Mouse (Mus musculus): Measurements from ENCODE around the gene Drd1. TPM values are rescaled to one million over a fixed set of nuclear protein-coding genes. Genes with fewer than 3 reads are reported as not detected.

Gene Drd1
- polyA plus RNA-seq, 1 experiment from 2014 or later, result not detected

DNA sequence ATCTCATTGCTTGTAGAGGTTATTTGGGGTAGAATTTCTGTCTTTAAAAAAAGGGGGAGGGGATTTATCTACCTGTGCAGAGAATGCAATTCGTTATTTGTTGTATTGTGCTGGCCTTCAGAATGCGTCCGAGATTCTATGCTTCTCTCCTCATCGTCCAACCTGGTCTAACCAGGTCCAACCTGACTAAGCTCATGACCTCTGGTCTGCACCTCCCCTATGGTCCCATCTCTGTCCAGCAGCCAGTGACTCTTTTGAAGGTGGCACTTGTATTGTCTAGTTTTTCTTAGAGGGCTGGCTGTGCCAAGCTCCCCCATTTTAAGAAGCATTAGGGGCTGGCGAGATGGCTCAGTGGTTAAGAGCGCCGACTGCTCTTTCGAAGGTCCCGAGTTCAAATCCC is 15.5 kb upstream of the Drd1 start:
- 91% methylated on average over 9 of the region's 9 CpGs for WGBS
- no peaks in the 10 kb centered on the region for H3K9me3 ChIP-seq (replicated peaks; ENCODE audit: control insufficient read depth, low read length)
- no peak for ATAC-seq (replicated peaks; ENCODE audit: extremely low read depth, insufficient read depth, low FRiP score)

DNA sequence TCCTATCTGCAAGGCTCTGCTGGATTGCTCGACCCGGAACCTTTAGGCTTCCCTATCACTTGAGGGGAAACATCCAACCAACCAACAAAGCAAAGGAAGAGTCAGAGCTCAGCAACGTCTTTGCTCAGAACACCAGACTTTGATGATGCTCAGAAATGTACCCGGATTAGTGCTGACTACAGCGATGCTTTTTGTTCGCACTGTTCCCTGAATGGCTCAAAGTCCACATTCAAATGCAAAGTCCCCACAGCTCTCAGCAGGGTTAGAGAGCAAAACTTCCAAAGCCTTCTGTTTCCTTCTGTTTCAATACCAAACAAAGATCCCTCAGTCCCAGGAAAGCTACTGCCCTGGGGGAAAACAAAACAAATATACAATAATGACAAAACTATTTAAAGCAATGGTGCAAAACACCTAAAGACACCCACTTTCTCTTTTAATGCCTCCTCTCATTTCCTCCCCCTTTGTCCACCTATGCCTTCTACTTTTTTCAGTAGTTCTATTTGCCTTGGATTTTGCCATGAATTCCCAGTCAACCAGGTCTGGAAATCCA is 12.2 kb upstream of the Drd1 start:
- Histone ChIP-seq H3K9ac (ENCODE audit: low read length) (no peak overlapping the region), H3K27ac (ENCODE audit: low read length) (no peak overlapping the region), H3K9me3 (replicated peaks; ENCODE audit: control insufficient read depth, low read length) (no peaks in the 10 kb centered on the region), H3K4me3 (ENCODE audit: low read length) (no peak overlapping the region), H3K36me3 (ENCODE audit: control insufficient read depth, insufficient read depth) (no peaks in the 10 kb centered on the region), H3K4me2 (ENCODE audit: low read depth, low read length) (no peak overlapping the region), H3K27me3 (ENCODE audit: control insufficient read depth, insufficient read depth, low read length) (no peaks in the 10 kb centered on the region), H3K4me1 (ENCODE audit: control insufficient read depth, insufficient read depth, low read length) (peaks cover 4% of the 10 kb centered on the region)
- 48% methylated on average over 6 of the region's 6 CpGs for WGBS
- no peak for ATAC-seq (replicated peaks; ENCODE audit: extremely low read depth, insufficient read depth, low FRiP score)

More for the DNA sequence above, 15.5 kb upstream of the Drd1 start:
- Histone ChIP-seq H3K9ac (ENCODE audit: low read length) (no peak overlapping the region), H3K4me2 (ENCODE audit: low read depth, low read length) (no peak overlapping the region), H3K27ac (ENCODE audit: low read length) (no peak overlapping the region), H3K4me3 (ENCODE audit: low read length) (no peak overlapping the region), H3K27me3 (ENCODE audit: control insufficient read depth, insufficient read depth, low read length) (no peaks in the 10 kb centered on the region), H3K36me3 (ENCODE audit: control insufficient read depth, insufficient read depth) (peaks cover 2% of the 10 kb centered on the region; the same call in 1 of the 2 replicates), H3K4me1 (ENCODE audit: control insufficient read depth, insufficient read depth, low read length) (peaks cover 17% of the 10 kb centered on the region)

GRCm38 (mm10) chr13:54066081-54066746 is 10.7 kb upstream of the Drd1 start:
- Histone ChIP-seq H3K4me2 (ENCODE audit: low read depth, low read length) (no peak overlapping the region), H3K4me3 (ENCODE audit: low read length) (no peak overlapping the region), H3K9me3 (replicated peaks; ENCODE audit: control insufficient read depth, low read length) (no peaks in the 10 kb centered on the region), H3K36me3 (ENCODE audit: control insufficient read depth, insufficient read depth) (no peaks in the 10 kb centered on the region), H3K27ac (ENCODE audit: low read length) (no peak overlapping the region), H3K4me1 (ENCODE audit: control insufficient read depth, insufficient read depth, low read length) (no peaks in the 10 kb centered on the region), H3K27me3 (ENCODE audit: control insufficient read depth, insufficient read depth, low read length) (no peaks in the 10 kb centered on the region), H3K9ac (ENCODE audit: low read length) (no peak overlapping the region)
- 79% methylated on average over 3 of the region's 3 CpGs for WGBS
- no peak for ATAC-seq (replicated peaks; ENCODE audit: extremely low read depth, insufficient read depth, low FRiP score)

DNA sequence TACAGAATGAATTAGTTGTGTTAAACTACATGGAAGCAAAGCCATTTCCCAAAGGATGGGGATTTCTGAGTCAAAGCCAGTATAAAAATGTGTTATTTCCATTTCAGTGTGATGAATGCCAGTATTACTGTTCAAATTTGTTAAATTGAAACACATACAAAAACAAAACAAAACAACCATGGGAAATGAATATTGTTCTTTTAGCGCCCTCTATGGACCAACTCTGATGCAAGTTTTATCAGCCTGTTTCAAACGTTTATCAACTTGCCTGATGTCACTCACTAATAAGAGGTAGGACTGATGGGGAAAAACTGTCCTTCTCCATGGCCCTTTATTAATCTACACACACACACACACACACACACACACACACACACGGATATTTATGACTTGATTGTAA is 7.8 kb upstream of the Drd1 start:
- no peaks in the 10 kb centered on the region for H3K27me3 ChIP-seq (ENCODE audit: control insufficient read depth, insufficient read depth, low read length)
- H3K4me1 ChIP-seq (ENCODE audit: control insufficient read depth, insufficient read depth, low read length), result no peaks in the 10 kb centered on the region
- ATAC-seq (replicated peaks; ENCODE audit: extremely low read depth, insufficient read depth, low FRiP score), result no peak
- no peak overlapping the region for H3K27ac ChIP-seq (ENCODE audit: low read length)
- H3K4me2 ChIP-seq (ENCODE audit: low read depth, low read length), result no peak overlapping the region
- H3K9ac ChIP-seq (ENCODE audit: low read length), result no peak overlapping the region
- H3K4me3 ChIP-seq (ENCODE audit: low read length), result no peak overlapping the region
- no peaks in the 10 kb centered on the region for H3K9me3 ChIP-seq (replicated peaks; ENCODE audit: control insufficient read depth, low read length)
- H3K36me3 ChIP-seq (ENCODE audit: control insufficient read depth, insufficient read depth), result no peaks in the 10 kb centered on the region
- WGBS, result 2% methylated on average over 3 of the region's 3 CpGs

GRCm38 (mm10) chr13:54062068-54062467 is 6.6 kb upstream of the Drd1 start:
- Histone ChIP-seq H3K4me1 (ENCODE audit: control insufficient read depth, insufficient read depth, low read length) (no peaks in the 10 kb centered on the region), H3K4me3 (ENCODE audit: low read length) (no peak overlapping the region), H3K27ac (ENCODE audit: low read length) (no peak overlapping the region), H3K9me3 (replicated peaks; ENCODE audit: control insufficient read depth, low read length) (no peaks in the 10 kb centered on the region), H3K9ac (ENCODE audit: low read length) (no peak overlapping the region), H3K4me2 (ENCODE audit: low read depth, low read length) (no peak overlapping the region), H3K36me3 (ENCODE audit: control insufficient read depth, insufficient read depth) (no peaks in the 10 kb centered on the region), H3K27me3 (ENCODE audit: control insufficient read depth, insufficient read depth, low read length) (peaks cover 2% of the 10 kb centered on the region; the same call in 1 of the 2 replicates)
- no peak for ATAC-seq (replicated peaks; ENCODE audit: extremely low read depth, insufficient read depth, low FRiP score)
- 83% methylated on average over 3 of the region's 3 CpGs for WGBS

DNA sequence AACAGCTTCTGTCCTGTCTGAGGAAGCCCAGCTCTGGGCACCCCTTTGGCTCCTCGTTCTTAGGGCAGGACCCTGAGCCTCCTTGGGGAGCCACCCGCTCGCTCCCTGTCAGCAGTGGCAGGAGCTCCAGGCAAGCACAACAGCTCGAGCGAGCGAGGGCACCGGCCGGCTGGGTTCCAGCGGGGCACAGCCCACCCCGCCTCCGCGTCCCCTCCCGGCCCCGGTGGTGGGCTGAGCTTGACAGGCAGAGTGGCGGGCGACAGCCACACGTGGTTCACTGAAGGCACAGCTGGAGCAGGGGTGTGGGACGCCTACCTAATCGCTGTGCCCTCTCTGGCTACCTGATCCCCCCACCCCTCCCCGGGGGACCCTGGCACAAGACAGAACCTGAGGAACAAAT is 543 bp downstream of the Drd1 start:
- ATAC-seq (replicated peaks; ENCODE audit: extremely low read depth, insufficient read depth, low FRiP score), result 0 out of 2 replicates have a peak, but pooled peaks have one; percentile 18
- Histone ChIP-seq H3K9ac (ENCODE audit: low read length) (peak overlapping the region; percentile 63), H3K4me3 (ENCODE audit: low read length) (peak overlapping the region; percentile 61), H3K4me1 (ENCODE audit: control insufficient read depth, insufficient read depth, low read length) (peaks cover 6% of the 10 kb centered on the region), H3K27ac (ENCODE audit: low read length) (no peak overlapping the region), H3K9me3 (replicated peaks; ENCODE audit: control insufficient read depth, low read length) (no peaks in the 10 kb centered on the region), H3K27me3 (ENCODE audit: control insufficient read depth, insufficient read depth, low read length) (peaks cover 29% of the 10 kb centered on the region), H3K36me3 (ENCODE audit: control insufficient read depth, insufficient read depth) (no peaks in the 10 kb centered on the region), H3K4me2 (ENCODE audit: low read depth, low read length) (peak overlapping the region; percentile 99)
- under 1% methylated on average over 20 of the region's 20 CpGs for WGBS

DNA sequence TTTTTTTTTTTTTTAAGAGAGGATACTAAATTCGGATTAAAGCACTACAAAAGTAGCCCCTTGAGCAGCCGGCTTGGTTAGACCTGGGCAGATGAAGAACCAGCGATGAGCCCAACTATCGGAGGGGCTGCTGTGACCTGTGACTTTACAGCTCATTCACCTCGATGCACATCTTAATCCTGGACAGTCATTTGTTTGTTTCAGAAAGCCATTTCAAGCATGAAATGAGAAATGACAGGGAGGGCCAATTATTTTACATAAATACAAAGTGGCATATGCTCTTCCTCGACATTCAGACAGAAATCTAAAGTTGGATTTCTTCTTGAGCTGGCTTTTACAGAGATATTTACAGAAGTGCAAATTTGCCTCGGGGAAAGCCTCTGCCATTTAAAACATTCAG is 3.9 kb downstream of the Drd1 start:
- H3K4me2 ChIP-seq (ENCODE audit: low read depth, low read length), result no peak overlapping the region
- peaks cover 6% of the 10 kb centered on the region for H3K4me1 ChIP-seq (ENCODE audit: control insufficient read depth, insufficient read depth, low read length)
- no peak overlapping the region for H3K4me3 ChIP-seq (ENCODE audit: low read length)
- H3K9me3 ChIP-seq (replicated peaks; ENCODE audit: control insufficient read depth, low read length), result no peaks in the 10 kb centered on the region
- no peak overlapping the region for H3K9ac ChIP-seq (ENCODE audit: low read length)
- H3K36me3 ChIP-seq (ENCODE audit: control insufficient read depth, insufficient read depth), result no peaks in the 10 kb centered on the region
- no peak overlapping the region for H3K27ac ChIP-seq (ENCODE audit: low read length)
- ATAC-seq (replicated peaks; ENCODE audit: extremely low read depth, insufficient read depth, low FRiP score), result no peak
- WGBS, result 64% methylated on average over 7 of the region's 7 CpGs
- peaks cover 27% of the 10 kb centered on the region for H3K27me3 ChIP-seq (ENCODE audit: control insufficient read depth, insufficient read depth, low read length)

GRCm38 (mm10) chr13:54048679-54049352 is 6.7 kb downstream of the Drd1 start:
- Histone ChIP-seq H3K9me3 (replicated peaks; ENCODE audit: control insufficient read depth, low read length) (no peaks in the 10 kb centered on the region), H3K27ac (ENCODE audit: low read length) (no peak overlapping the region), H3K4me1 (ENCODE audit: control insufficient read depth, insufficient read depth, low read length) (no peaks in the 10 kb centered on the region), H3K4me3 (ENCODE audit: low read length) (no peak overlapping the region), H3K4me2 (ENCODE audit: low read depth, low read length) (no peak overlapping the region), H3K9ac (ENCODE audit: low read length) (no peak overlapping the region), H3K27me3 (ENCODE audit: control insufficient read depth, insufficient read depth, low read length) (peaks cover 10% of the 10 kb centered on the region), H3K36me3 (ENCODE audit: control insufficient read depth, insufficient read depth) (no peaks in the 10 kb centered on the region)
- WGBS, result 73% methylated on average over 7 of the region's 7 CpGs
- ATAC-seq (replicated peaks; ENCODE audit: extremely low read depth, insufficient read depth, low FRiP score), result no peak

DNA sequence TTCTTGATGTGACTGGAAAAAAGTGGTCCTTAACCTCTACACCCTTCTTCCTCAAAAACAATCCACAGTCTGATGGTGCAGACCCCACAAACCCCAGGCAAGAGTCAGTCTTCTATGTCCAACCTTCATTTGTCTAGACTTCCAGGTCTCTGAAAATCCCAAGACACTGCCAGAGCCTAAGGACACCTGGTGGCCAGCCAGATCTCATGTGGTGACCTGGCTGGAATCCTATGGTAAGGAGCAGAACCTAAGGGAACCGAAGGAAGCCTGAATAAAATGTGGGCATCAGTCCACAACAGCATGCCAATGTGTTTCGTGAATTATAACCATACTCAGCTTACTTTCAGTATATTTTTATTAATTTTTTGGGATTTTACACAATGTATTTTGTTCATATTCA is 15.2 kb downstream of the Drd1 start:
- no peak for ATAC-seq (replicated peaks; ENCODE audit: extremely low read depth, insufficient read depth, low FRiP score)
- H3K27ac ChIP-seq (ENCODE audit: low read length), result no peak overlapping the region
- H3K4me1 ChIP-seq (ENCODE audit: control insufficient read depth, insufficient read depth, low read length), result no peaks in the 10 kb centered on the region
- H3K27me3 ChIP-seq (ENCODE audit: control insufficient read depth, insufficient read depth, low read length), result no peaks in the 10 kb centered on the region
- H3K4me3 ChIP-seq (ENCODE audit: low read length), result no peak overlapping the region
- 84% methylated on average over 2 of the region's 2 CpGs for WGBS
- no peak overlapping the region for H3K4me2 ChIP-seq (ENCODE audit: low read depth, low read length)
- H3K36me3 ChIP-seq (ENCODE audit: control insufficient read depth, insufficient read depth), result no peaks in the 10 kb centered on the region
- H3K9me3 ChIP-seq (replicated peaks; ENCODE audit: control insufficient read depth, low read length), result 0 out of 2 replicates have a peak, but pooled peaks cover 2% of the 10 kb centered on the region
- H3K9ac ChIP-seq (ENCODE audit: low read length), result no peak overlapping the region
